Mouse (Mus musculus): Measurements from ENCODE around the gene Gm11985. TPM values are rescaled to one million over a fixed set of nuclear protein-coding genes. Genes with fewer than 3 reads are reported as not detected.
"Not testable (repeated sequence)": the region's sequence is repeated elsewhere in the genome, so short reads cannot be mapped to it uniquely, and the experiment has no call there.

The Gm11985 gene
- total and polyA plus RNA-seq, 2 experiments from 2014 or later, result not detected

GRCm38 (mm10) chr11:7230000-7230399 lies 41.6 kb upstream of the Gm11985 start:
- DNase-seq (no peak), ATAC-seq (no peak)
- 79% methylated on average over 4 of the region's 4 CpGs for WGBS
- Histone ChIP-seq H3K27ac (ENCODE audit: low read depth, low read length) (no peak overlapping the region), H3K4me1 (ENCODE audit: insufficient read depth) (no peaks in the 10 kb centered on the region), H3K4me2 (ENCODE audit: low read depth) (no peak overlapping the region), H3K9ac (no peak overlapping the region), H3K9me3 (ENCODE audit: low read length) (no peaks in the 10 kb centered on the region), H3K4me3 (ENCODE audit: low read depth, low read length) (no peak overlapping the region), H3K27me3 (ENCODE audit: insufficient read depth, low read length) (no peaks in the 10 kb centered on the region), H3K36me3 (ENCODE audit: insufficient read depth) (no peaks in the 10 kb centered on the region)
- no peak for TF ChIP-seq CTCF (IDR thresholded peaks at IDR 0.05; ENCODE audit: low read depth)

GRCm38 (mm10) chr11:7228107-7228506 lies 39.7 kb upstream of the Gm11985 start:
- no peak for ATAC-seq
- 90% methylated on average over 4 of the region's 4 CpGs for WGBS
- DNase-seq, result no peak

GRCm38 (mm10) chr11:7226810-7227550 lies 38.6 kb upstream of the Gm11985 start:
- WGBS, result 81% methylated on average over 7 of the region's 7 CpGs

More at GRCm38 (mm10) chr11:7228107-7228506, 39.7 kb upstream of the Gm11985 start:
- no peak for TF ChIP-seq CTCF (IDR thresholded peaks at IDR 0.05; ENCODE audit: low read depth)
- H3K27ac ChIP-seq (ENCODE audit: low read depth, low read length), result no peak overlapping the region
- H3K9me3 ChIP-seq (ENCODE audit: low read length), result no peaks in the 10 kb centered on the region
- no peaks in the 10 kb centered on the region for H3K27me3 ChIP-seq (ENCODE audit: insufficient read depth, low read length)
- H3K9ac ChIP-seq, result no peak overlapping the region
- no peaks in the 10 kb centered on the region for H3K36me3 ChIP-seq (ENCODE audit: insufficient read depth)
- H3K4me3 ChIP-seq (ENCODE audit: low read depth, low read length), result no peak overlapping the region
- H3K4me2 ChIP-seq (ENCODE audit: low read depth), result no peak overlapping the region
- H3K4me1 ChIP-seq (ENCODE audit: insufficient read depth), result no peaks in the 10 kb centered on the region

GRCm38 (mm10) chr11:7226200-7226599 lies 37.8 kb upstream of the Gm11985 start:
- Histone ChIP-seq H3K4me3 (ENCODE audit: low read depth, low read length) (no peak overlapping the region), H3K27me3 (ENCODE audit: insufficient read depth, low read length) (no peaks in the 10 kb centered on the region), H3K9ac (no peak overlapping the region), H3K4me2 (ENCODE audit: low read depth) (no peak overlapping the region), H3K36me3 (ENCODE audit: insufficient read depth) (no peaks in the 10 kb centered on the region), H3K4me1 (ENCODE audit: insufficient read depth) (no peaks in the 10 kb centered on the region), H3K9me3 (ENCODE audit: low read length) (no peaks in the 10 kb centered on the region), H3K27ac (ENCODE audit: low read depth, low read length) (no peak overlapping the region)
- no peak for TF ChIP-seq CTCF (IDR thresholded peaks at IDR 0.05; ENCODE audit: low read depth)
- DNase-seq, result peak; percentile 64
- ATAC-seq, result peak; percentile 93
- WGBS, result 59% methylated on average over 2 of the region's 2 CpGs

More at GRCm38 (mm10) chr11:7226810-7227550, 38.6 kb upstream of the Gm11985 start:
- DNase-seq (no peak), ATAC-seq (no peak)
- no peaks in the 10 kb centered on the region for H3K36me3 ChIP-seq (ENCODE audit: insufficient read depth)
- no peak overlapping the region for H3K4me2 ChIP-seq (ENCODE audit: low read depth)
- H3K27me3 ChIP-seq (ENCODE audit: insufficient read depth, low read length), result no peaks in the 10 kb centered on the region
- H3K27ac ChIP-seq (ENCODE audit: low read depth, low read length), result no peak overlapping the region
- H3K9ac ChIP-seq, result no peak overlapping the region
- no peak for TF ChIP-seq CTCF (IDR thresholded peaks at IDR 0.05; ENCODE audit: low read depth)
- no peak overlapping the region for H3K4me3 ChIP-seq (ENCODE audit: low read depth, low read length)
- no peaks in the 10 kb centered on the region for H3K4me1 ChIP-seq (ENCODE audit: insufficient read depth)
- no peaks in the 10 kb centered on the region for H3K9me3 ChIP-seq (ENCODE audit: low read length)

- not testable (repeated sequence) for H3K9me3 ChIP-seq (ENCODE audit: low read length); H3K9ac ChIP-seq; H3K4me3 ChIP-seq (ENCODE audit: low read depth, low read length); H3K4me1 ChIP-seq (ENCODE audit: insufficient read depth); H3K27me3 ChIP-seq (ENCODE audit: insufficient read depth, low read length); DNase-seq; H3K4me2 ChIP-seq (ENCODE audit: low read depth); H3K27ac ChIP-seq (ENCODE audit: low read depth, low read length); H3K36me3 ChIP-seq (ENCODE audit: insufficient read depth); ATAC-seq
- WGBS, result 76% methylated on average over 8 of the region's 8 CpGs
- TF ChIP-seq CTCF (IDR thresholded peaks at IDR 0.05; ENCODE audit: low read depth), result peak; percentile 34
Measured at GRCm38 (mm10) chr11:7221826-7222225, 33.5 kb upstream of the Gm11985 start.

GRCm38 (mm10) chr11:7215703-7216102 lies 27.3 kb upstream of the Gm11985 start:
- no peaks in the 10 kb centered on the region for H3K36me3 ChIP-seq (ENCODE audit: insufficient read depth)
- H3K27me3 ChIP-seq (ENCODE audit: insufficient read depth, low read length), result peaks cover 7% of the 10 kb centered on the region
- TF ChIP-seq CTCF (IDR thresholded peaks at IDR 0.05; ENCODE audit: low read depth), result peak; percentile 74
- H3K4me3 ChIP-seq (ENCODE audit: low read depth, low read length), result no peak overlapping the region
- H3K9me3 ChIP-seq (ENCODE audit: low read length), result no peaks in the 10 kb centered on the region
- WGBS, result 7% methylated on average over 8 of the region's 8 CpGs
- no peak overlapping the region for H3K4me2 ChIP-seq (ENCODE audit: low read depth)
- DNase-seq (peak; percentile 81), ATAC-seq (no peak)
- no peak overlapping the region for H3K27ac ChIP-seq (ENCODE audit: low read depth, low read length)
- H3K4me1 ChIP-seq (ENCODE audit: insufficient read depth), result peaks cover 7% of the 10 kb centered on the region; the same call in 1 of the 2 replicates
- H3K9ac ChIP-seq, result no peak overlapping the region

GRCm38 (mm10) chr11:7214761-7215160 lies 26.4 kb upstream of the Gm11985 start:
- Histone ChIP-seq H3K4me2 (ENCODE audit: low read depth) (peak overlapping the region; percentile 95), H3K4me3 (ENCODE audit: low read depth, low read length) (peak overlapping the region; percentile 72; the same call in 1 of the 2 replicates), H3K27me3 (ENCODE audit: insufficient read depth, low read length) (peaks cover 8% of the 10 kb centered on the region), H3K36me3 (ENCODE audit: insufficient read depth) (no peaks in the 10 kb centered on the region), H3K9me3 (ENCODE audit: low read length) (no peaks in the 10 kb centered on the region), H3K4me1 (ENCODE audit: insufficient read depth) (peaks cover 9% of the 10 kb centered on the region; the same call in 1 of the 2 replicates), H3K27ac (ENCODE audit: low read depth, low read length) (no peak overlapping the region; the same call in 1 of the 2 replicates), H3K9ac (no peak overlapping the region)
- DNase-seq (peak; percentile 91), ATAC-seq (peak; percentile 2; the same call in 1 of the 2 replicates)
- TF ChIP-seq CTCF (IDR thresholded peaks at IDR 0.05; ENCODE audit: low read depth), result peak; percentile 90
- 6% methylated on average over 14 of the region's 14 CpGs for WGBS
